Mouse (Mus musculus) brown adipose tissue, adult 24 weeks (tissue): ENCODE data around the gene Sptan1. TPM values are rescaled to one million over a fixed set of nuclear protein-coding genes. Genes with fewer than 3 reads are reported as not detected.
A peak's percentile ranks its signal among the peaks of the same experiment; 100 is the strongest.

Experiments
- H3K27ac ChIP-seq: fragments of 200-500 bp; replicated peaks from 2 replicates; pipeline ENCODE4 v1.5.1; 2012; ENCODE audit warnings: low read depth, mild to moderate bottlenecking, low read length
- H3K4me1 ChIP-seq: fragments of 200-500 bp; 2 replicates; pipeline ENCODE4 v1.6.1; 2012; ENCODE audit warnings: low read length, mixed read lengths; ENCODE audit not compliant: control insufficient read depth, insufficient read depth, insufficient read length
- H3K4me3 ChIP-seq: fragments of 200-500 bp; 2 replicates; pipeline ENCODE4 v1.5.1; 2012; ENCODE audit warnings: low read depth, mild to moderate bottlenecking, low read length, moderate library complexity; ENCODE audit not compliant: insufficient read depth
- polyA plus RNA-seq: library from polyadenylated mRNA; stranded (reverse); fragments of >200 nt; gene quantifications from 2 replicates; pipeline ENCODE4 v1.2.4, GENCODE M21; 2012; ENCODE audit not compliant: missing spikeins, insufficient read depth, insufficient read length

Gene Sptan1
- polyA plus RNA-seq, result 81.3 and 132 TPM in 2 replicates

- Histone ChIP-seq H3K27ac (peak within 1 kb of the TSS; percentile 93), H3K4me1 (peaks cover 20% of the 10 kb centered on the region), H3K4me3 (peak within 1 kb of the TSS; percentile 98)
Measured at GRCm38 (mm10) chr2:29965250-29965843, at the start of gene Sptan1. Sptan1 (plus strand) TSS chr2:29965560.

DNA sequence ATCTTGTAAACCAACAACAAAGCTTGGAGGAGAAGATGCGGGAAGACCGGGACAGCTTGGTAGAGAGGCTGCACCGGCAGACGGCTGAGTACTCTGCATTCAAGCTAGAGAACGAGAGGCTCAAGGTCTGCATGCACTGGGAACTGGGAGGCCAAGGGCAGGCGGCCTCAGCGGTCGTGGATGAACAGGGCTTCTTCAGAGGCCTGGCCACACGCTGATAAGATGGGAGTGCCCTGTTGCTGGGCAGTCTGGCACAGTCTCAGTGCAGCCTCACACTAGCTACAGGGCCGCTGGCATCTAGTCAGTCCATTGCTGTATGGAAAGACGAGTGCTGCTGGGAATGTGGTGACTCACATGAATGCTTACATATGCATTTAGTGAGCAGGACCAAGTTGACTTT, 47.7 kb upstream of the Sptan1 start:
- no peak overlapping the region for H3K4me3 ChIP-seq
- no peak overlapping the region for H3K27ac ChIP-seq

GRCm38 (mm10) chr2:29922011-29922410, 43.3 kb upstream of the Sptan1 start:
- Histone ChIP-seq H3K4me1 (no peaks in the 10 kb centered on the region), H3K4me3 (no peak overlapping the region)

More for the DNA sequence above, 47.7 kb upstream of the Sptan1 start:
- H3K4me1 ChIP-seq, result no peaks in the 10 kb centered on the region

DNA sequence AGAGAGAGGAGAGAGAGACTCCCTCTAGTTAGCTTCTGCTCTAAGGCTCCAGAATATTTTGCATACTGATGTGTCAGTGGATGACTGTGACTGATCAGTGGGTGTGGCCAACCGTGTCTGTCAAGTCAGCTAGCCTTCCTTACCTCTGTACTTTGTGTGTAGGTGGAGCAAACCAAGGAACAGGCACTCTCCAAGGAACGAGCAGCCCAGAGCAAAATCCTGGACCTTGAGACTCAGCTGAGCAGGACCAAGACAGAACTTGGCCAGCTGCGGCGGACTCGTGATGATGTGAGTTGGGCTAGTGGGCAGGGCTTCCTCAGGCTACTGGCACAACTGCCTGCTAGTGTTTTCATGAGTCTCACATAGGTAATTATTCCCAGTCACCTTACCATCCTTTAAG, 38.8 kb upstream of the Sptan1 start:
- no peaks in the 10 kb centered on the region for H3K4me1 ChIP-seq
- no peak overlapping the region for H3K27ac ChIP-seq
- H3K4me3 ChIP-seq, result no peak overlapping the region

More at GRCm38 (mm10) chr2:29922011-29922410, 43.3 kb upstream of the Sptan1 start:
- no peak overlapping the region for H3K27ac ChIP-seq

DNA sequence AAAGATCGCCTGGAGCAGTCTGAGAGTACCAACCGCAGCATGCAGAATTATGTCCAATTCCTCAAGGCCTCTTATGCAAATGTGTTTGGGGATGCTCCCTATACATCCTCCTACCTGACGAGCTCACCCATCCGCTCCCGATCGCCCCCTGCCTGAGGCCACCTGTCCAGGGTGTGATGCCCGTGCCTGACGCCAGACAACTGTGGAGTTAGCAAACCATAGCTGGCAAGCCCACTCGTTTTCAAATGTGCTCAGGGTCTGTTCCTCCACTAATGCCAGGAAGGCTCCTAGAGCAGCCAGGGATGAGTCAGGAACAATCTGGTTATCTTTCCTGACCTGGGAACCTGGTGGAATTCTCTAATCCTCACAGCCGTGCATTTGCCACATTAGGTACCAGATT, 34.9 kb upstream of the Sptan1 start:
- H3K27ac ChIP-seq, result no peak overlapping the region
- H3K4me1 ChIP-seq, result no peaks in the 10 kb centered on the region
- H3K4me3 ChIP-seq, result no peak overlapping the region

DNA sequence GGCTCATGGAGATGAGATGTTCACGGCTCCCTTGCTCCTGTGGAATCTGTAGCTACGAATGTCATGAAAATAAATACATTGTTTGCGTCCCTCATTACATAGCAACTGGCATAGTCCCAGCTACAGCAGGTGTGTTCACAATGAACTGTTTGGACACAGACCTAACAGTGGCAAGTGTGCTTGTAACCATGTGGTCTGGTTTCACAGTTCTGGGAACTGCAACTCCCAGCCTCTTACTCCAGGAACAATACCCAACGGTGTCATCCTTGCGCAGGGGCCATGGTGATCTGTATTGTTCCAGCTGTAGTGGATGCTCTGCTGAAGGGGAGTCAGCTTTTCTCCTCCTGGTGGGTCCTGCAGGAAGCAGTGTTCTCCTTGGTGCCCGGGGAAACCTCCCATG, 34.2 kb upstream of the Sptan1 start:
- no peak overlapping the region for H3K4me3 ChIP-seq
- no peak overlapping the region for H3K27ac ChIP-seq
- H3K4me1 ChIP-seq, result peaks cover 4% of the 10 kb centered on the region; the same call in 1 of the 2 replicates

GRCm38 (mm10) chr2:29934906-29935599, 30.3 kb upstream of the Sptan1 start, which contains the start of gene Gle1:
Gle1 (plus strand) TSS chr2:29935426.
- Histone ChIP-seq H3K4me3 (peak within 1 kb of the TSS; percentile 84), H3K27ac (peak within 1 kb of the TSS; percentile 63), H3K4me1 (peaks cover 6% of the 10 kb centered on the region; the same call in 1 of the 2 replicates)

DNA sequence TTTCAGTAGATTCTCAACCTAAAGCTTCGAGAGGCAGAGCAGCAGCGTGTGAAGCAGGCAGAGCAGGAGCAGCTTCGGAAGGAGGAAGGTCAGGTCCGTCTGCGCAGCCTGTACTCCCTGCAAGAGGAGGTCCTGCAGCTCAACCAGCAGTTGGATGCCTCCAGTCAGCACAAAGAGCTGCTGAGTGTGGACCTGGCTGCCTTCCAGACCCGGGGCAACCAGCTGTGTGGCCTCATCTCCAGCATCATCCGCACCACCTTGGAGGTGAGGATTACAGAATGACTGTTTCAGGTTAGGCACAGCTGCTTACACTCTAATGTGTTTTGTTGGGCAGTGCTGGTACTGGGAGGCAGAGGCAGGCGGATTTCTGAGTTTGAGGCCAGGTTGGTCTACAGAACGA, 25.3 kb upstream of the Sptan1 start:
- Histone ChIP-seq H3K4me1 (peaks cover 22% of the 10 kb centered on the region; the same call in 1 of the 2 replicates), H3K4me3 (no peak overlapping the region), H3K27ac (no peak overlapping the region)

GRCm38 (mm10) chr2:29940826-29941225, 24.5 kb upstream of the Sptan1 start:
- H3K27ac ChIP-seq, result no peak overlapping the region
- no peak overlapping the region for H3K4me3 ChIP-seq
- H3K4me1 ChIP-seq, result peaks cover 25% of the 10 kb centered on the region; the same call in 1 of the 2 replicates

- peaks cover 20% of the 10 kb centered on the region; the same call in 1 of the 2 replicates for H3K4me1 ChIP-seq
- H3K4me3 ChIP-seq, result peak overlapping the region; percentile 20
- H3K27ac ChIP-seq, result peak overlapping the region; percentile 99
Measured at GRCm38 (mm10) chr2:29944723-29945122, 20.6 kb upstream of the Sptan1 start.

- H3K27ac ChIP-seq, result no peak overlapping the region
- H3K4me1 ChIP-seq, result peaks cover 10% of the 10 kb centered on the region; the same call in 1 of the 2 replicates
- no peak overlapping the region for H3K4me3 ChIP-seq
Measured at GRCm38 (mm10) chr2:29948896-29949295, 16.5 kb upstream of the Sptan1 start.

DNA sequence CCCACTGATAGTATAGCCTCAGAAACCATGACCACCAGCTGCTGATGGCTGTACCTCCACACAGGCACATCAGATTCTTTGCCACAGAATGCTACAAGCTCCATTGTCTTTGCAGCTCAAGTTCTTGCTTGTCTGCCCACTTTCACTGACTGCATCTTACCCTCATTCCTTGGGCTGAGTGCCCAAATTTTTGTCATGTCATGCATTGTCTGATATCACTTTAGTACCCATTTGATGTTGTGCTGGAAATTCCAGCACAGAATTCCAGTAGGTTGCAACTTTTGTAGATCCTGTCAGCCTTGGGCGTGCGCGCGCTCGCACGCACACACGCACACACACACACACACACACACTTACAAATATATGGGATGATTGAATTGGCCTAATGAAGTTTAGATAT, 4.1 kb upstream of the Sptan1 start:
- Histone ChIP-seq H3K4me1 (peaks cover 4% of the 10 kb centered on the region), H3K4me3 (no peak overlapping the region), H3K27ac (no peak overlapping the region)

- peak overlapping the region; percentile 98 for H3K4me3 ChIP-seq
- H3K27ac ChIP-seq, result peak overlapping the region; percentile 91
- peaks cover 13% of the 10 kb centered on the region for H3K4me1 ChIP-seq
Measured at GRCm38 (mm10) chr2:29964354-29965249, 758 bp upstream of the Sptan1 start.

DNA sequence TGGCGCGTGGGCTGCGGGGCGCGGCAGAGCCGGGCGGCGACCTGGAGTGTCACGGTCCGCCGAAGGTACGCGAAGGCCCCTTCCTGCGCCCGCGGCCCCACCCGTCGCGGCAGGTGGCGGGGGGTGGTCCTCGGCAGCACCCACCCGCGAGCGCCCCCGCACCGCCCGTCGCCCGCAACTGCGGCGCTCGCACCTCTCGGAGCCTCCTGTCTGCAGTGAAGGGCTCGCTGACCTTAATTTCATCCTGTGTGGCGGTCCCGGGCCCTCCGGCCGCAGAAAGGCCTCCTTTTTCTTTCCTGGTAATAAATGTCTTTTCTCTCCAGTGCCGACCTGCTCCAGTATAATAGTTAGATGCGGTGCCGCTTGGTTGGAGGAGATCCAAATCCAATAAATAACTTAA, 546 bp downstream of the Sptan1 start:
- Histone ChIP-seq H3K4me3 (peak overlapping the region; percentile 98), H3K27ac (peak overlapping the region; percentile 93), H3K4me1 (peaks cover 20% of the 10 kb centered on the region)

DNA sequence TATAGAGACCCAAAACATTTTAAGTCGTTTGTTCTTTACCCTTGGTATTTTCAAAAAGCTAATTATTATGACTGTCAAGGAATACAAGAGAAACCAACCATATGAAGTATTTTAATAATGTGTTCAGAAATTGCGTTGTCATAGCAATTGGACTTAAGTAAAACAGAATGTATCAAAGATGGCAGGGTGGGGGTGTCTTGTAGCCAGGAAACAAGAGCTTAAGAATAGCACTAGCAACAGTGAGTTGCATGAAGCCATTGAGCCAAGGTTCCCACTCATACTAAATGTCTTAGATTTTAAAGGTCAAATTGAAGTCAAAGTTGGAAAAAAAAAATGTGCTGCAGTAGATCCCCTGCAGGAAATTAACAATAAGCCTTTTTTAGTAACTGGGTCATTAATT, 1.5 kb downstream of the Sptan1 start:
- Histone ChIP-seq H3K4me3 (peak overlapping the region; percentile 98), H3K4me1 (peaks cover 26% of the 10 kb centered on the region), H3K27ac (peak overlapping the region; percentile 67)
